Mouse (Mus musculus): ENCODE results near the gene Ms4a7. TPM values are rescaled to one million over a fixed set of nuclear protein-coding genes. Genes with fewer than 3 reads are reported as not detected.

Gene Ms4a7
- polyA plus RNA-seq, 1 experiment from 2014 or later: 2.0 TPM

- Histone ChIP-seq H3K4me3 (replicated peaks; ENCODE audit: low read length) (peak overlapping the region; percentile 41), H3K4me2 (ENCODE audit: low read length) (peak overlapping the region; percentile 52), H3K4me1 (replicated peaks; ENCODE audit: control insufficient read depth, insufficient read depth, low read length) (no peaks in the 10 kb centered on the region; the same call in 1 of the 2 replicates), H3K27ac (ENCODE audit: low read length) (no peak overlapping the region), H3K9ac (replicated peaks; ENCODE audit: low read depth, low read length) (peak overlapping the region; percentile 49), H3K36me3 (ENCODE audit: control insufficient read depth, insufficient read depth) (no peaks in the 10 kb centered on the region), H3K9me3 (ENCODE audit: control insufficient read depth, low read length) (no peaks in the 10 kb centered on the region), H3K27me3 (replicated peaks; ENCODE audit: control insufficient read depth, insufficient read depth, low read length) (no peaks in the 10 kb centered on the region)
- WGBS: 10% methylated on average over 12 of the region's 12 CpGs
- ATAC-seq: no peak
These were observed 43.0 kb downstream of the Ms4a7 start for GRCm38 (mm10) chr19:11292990-11293389.

- no peak for ATAC-seq
- no peak within 1 kb of the TSS for H3K4me2 ChIP-seq (ENCODE audit: low read length)
- H3K27ac ChIP-seq (ENCODE audit: low read length): no peak within 1 kb of the TSS
- H3K9me3 ChIP-seq (ENCODE audit: control insufficient read depth, low read length): no peaks in the 10 kb centered on the region
- no peaks in the 10 kb centered on the region for H3K36me3 ChIP-seq (ENCODE audit: control insufficient read depth, insufficient read depth)
- H3K4me1 ChIP-seq (replicated peaks; ENCODE audit: control insufficient read depth, insufficient read depth, low read length): no peaks in the 10 kb centered on the region
- no peak within 1 kb of the TSS for H3K4me3 ChIP-seq (replicated peaks; ENCODE audit: low read length)
- H3K9ac ChIP-seq (replicated peaks; ENCODE audit: low read depth, low read length): no peak within 1 kb of the TSS
- WGBS: 87% methylated on average over 2 of the region's 2 CpGs
- no peaks in the 10 kb centered on the region for H3K27me3 ChIP-seq (replicated peaks; ENCODE audit: control insufficient read depth, insufficient read depth, low read length)
These were observed 52.2 kb downstream of the Ms4a7 start, which contains the start of gene Ms4a5 for GRCm38 (mm10) chr19:11283773-11284172. Ms4a5 (minus strand) TSS chr19:11283873.

GRCm38 (mm10) chr19:11280223-11280622 is 55.7 kb downstream of the Ms4a7 start:
- no peak for ATAC-seq
- H3K4me1 ChIP-seq (replicated peaks; ENCODE audit: control insufficient read depth, insufficient read depth, low read length): no peaks in the 10 kb centered on the region
- no peaks in the 10 kb centered on the region for H3K27me3 ChIP-seq (replicated peaks; ENCODE audit: control insufficient read depth, insufficient read depth, low read length)
- no peak overlapping the region for H3K27ac ChIP-seq (ENCODE audit: low read length)
- WGBS: 93% methylated on average over 3 of the region's 3 CpGs
- no peaks in the 10 kb centered on the region for H3K9me3 ChIP-seq (ENCODE audit: control insufficient read depth, low read length)
- H3K4me2 ChIP-seq (ENCODE audit: low read length): no peak overlapping the region
- H3K4me3 ChIP-seq (replicated peaks; ENCODE audit: low read length): no peak overlapping the region
- no peak overlapping the region for H3K9ac ChIP-seq (replicated peaks; ENCODE audit: low read depth, low read length)
- no peaks in the 10 kb centered on the region for H3K36me3 ChIP-seq (ENCODE audit: control insufficient read depth, insufficient read depth)

- WGBS: 65% methylated on average over 5 of the region's 5 CpGs
- H3K4me2 ChIP-seq (ENCODE audit: low read length): no peak overlapping the region
- no peaks in the 10 kb centered on the region for H3K36me3 ChIP-seq (ENCODE audit: control insufficient read depth, insufficient read depth)
- no peaks in the 10 kb centered on the region for H3K9me3 ChIP-seq (ENCODE audit: control insufficient read depth, low read length)
- no peaks in the 10 kb centered on the region for H3K27me3 ChIP-seq (replicated peaks; ENCODE audit: control insufficient read depth, insufficient read depth, low read length)
- ATAC-seq: no peak
- no peak overlapping the region for H3K9ac ChIP-seq (replicated peaks; ENCODE audit: low read depth, low read length)
- H3K4me3 ChIP-seq (replicated peaks; ENCODE audit: low read length): no peak overlapping the region
- H3K27ac ChIP-seq (ENCODE audit: low read length): no peak overlapping the region
- H3K4me1 ChIP-seq (replicated peaks; ENCODE audit: control insufficient read depth, insufficient read depth, low read length): no peaks in the 10 kb centered on the region
These were observed 59.5 kb downstream of the Ms4a7 start for GRCm38 (mm10) chr19:11276431-11276830.

Other genes starting within 250 kb of the Ms4a7 start
- not detected in 2 replicates for gene 1700017D01Rik, start 205.3 kb downstream of the Ms4a7 start, polyA plus RNA-seq (2015; fragmentation: Nextera tagmentation; extraction: Ambion mirVana)
- not detected in 2 replicates for gene 1700025F22Rik, start 170.8 kb downstream of the Ms4a7 start, polyA plus RNA-seq (2015; fragmentation: Nextera tagmentation; extraction: Ambion mirVana)
- not detected in 2 replicates for gene Ms4a13, start 139.4 kb downstream of the Ms4a7 start, polyA plus RNA-seq (2015; fragmentation: Nextera tagmentation; extraction: Ambion mirVana)
- gene Ms4a12, start 103.7 kb downstream of the Ms4a7 start, polyA plus RNA-seq (2015; fragmentation: Nextera tagmentation; extraction: Ambion mirVana): not detected in 2 replicates
- gene Ms4a1, start 69.9 kb downstream of the Ms4a7 start, polyA plus RNA-seq (2015; fragmentation: Nextera tagmentation; extraction: Ambion mirVana): not detected in 2 replicates
- gene Ms4a5, start 52.3 kb downstream of the Ms4a7 start, polyA plus RNA-seq (2015; fragmentation: Nextera tagmentation; extraction: Ambion mirVana): not detected in 2 replicates
- not detected in 2 replicates for gene Ms4a14, start 21.7 kb downstream of the Ms4a7 start, polyA plus RNA-seq (2015; fragmentation: Nextera tagmentation; extraction: Ambion mirVana)
- gene Ms4a4a, start 39.4 kb upstream of the Ms4a7 start, polyA plus RNA-seq (2015; fragmentation: Nextera tagmentation; extraction: Ambion mirVana): 1.3 and 1.8 TPM in 2 replicates
- gene Ms4a4c, start 68.6 kb upstream of the Ms4a7 start, polyA plus RNA-seq (2015; fragmentation: Nextera tagmentation; extraction: Ambion mirVana): not detected in 2 replicates
- gene Ms4a4b, start 107.4 kb upstream of the Ms4a7 start, polyA plus RNA-seq (2015; fragmentation: Nextera tagmentation; extraction: Ambion mirVana): not detected in 2 replicates
- gene Ms4a6c, start 133.2 kb upstream of the Ms4a7 start, polyA plus RNA-seq (2015; fragmentation: Nextera tagmentation; extraction: Ambion mirVana): 1.5 and 2.1 TPM in 2 replicates
- gene Gm8369, start 149.8 kb upstream of the Ms4a7 start, polyA plus RNA-seq (2015; fragmentation: Nextera tagmentation; extraction: Ambion mirVana): not detected in 2 replicates
- gene Ms4a6b, start 180.4 kb upstream of the Ms4a7 start, polyA plus RNA-seq (2015; fragmentation: Nextera tagmentation; extraction: Ambion mirVana): 1.5 and 2.7 TPM in 2 replicates
- gene Ms4a4d, start 200.7 kb upstream of the Ms4a7 start, polyA plus RNA-seq (2015; fragmentation: Nextera tagmentation; extraction: Ambion mirVana): not detected in 2 replicates

Measured in forebrain, embryonic 16.5 days (tissue).